Mouse (Mus musculus) limb, embryonic 13.5 days (tissue): Measurements from ENCODE around the gene Spout1. TPM values are rescaled to one million over a fixed set of nuclear protein-coding genes. Genes with fewer than 3 reads are reported as not detected.
A peak's percentile ranks its signal among the peaks of the same experiment; 100 is the strongest.
"Not testable (repeated sequence)": the region's sequence is repeated elsewhere in the genome, so short reads cannot be mapped to it uniquely, and the experiment has no call there.

ENCODE experiments used
- ATAC-seq: fragments of 200-750 bp; cut with Nextera tagmentation; 2 replicates; pipeline ENCODE4 v1.8.0; 2017; ENCODE audit warnings: low read depth, moderate number of reproducible peaks, moderate TSS enrichment; ENCODE audit not compliant: low FRiP score
- H3K27ac ChIP-seq: fragments of 300-500 bp; sonication (generic); 2 replicates; pipeline ENCODE4 v1.5.1; 2015; ENCODE audit warnings: inconsistent platforms, mild to moderate bottlenecking, moderate library complexity
- H3K27me3 ChIP-seq: fragments of 300-500 bp; sonication (generic); 2 replicates; pipeline ENCODE4 v1.6.1; 2015; ENCODE audit warnings: mild to moderate bottlenecking, inconsistent platforms
- H3K36me3 ChIP-seq: fragments of 300-500 bp; sonication (generic); 2 replicates; pipeline ENCODE4 v1.6.1; 2015; ENCODE audit warnings: inconsistent platforms, mild to moderate bottlenecking, moderate library complexity
- H3K4me1 ChIP-seq: fragments of 300-500 bp; sonication (generic); 2 replicates; pipeline ENCODE4 v1.6.1; 2015; ENCODE audit warnings: inconsistent platforms
- H3K4me2 ChIP-seq: fragments of 300-500 bp; sonication (generic); replicated peaks from 2 replicates; pipeline ENCODE4 v1.6.1; 2015; ENCODE audit warnings: inconsistent platforms, mild to moderate bottlenecking, moderate library complexity
- H3K4me3 ChIP-seq: fragments of 300-500 bp; sonication (generic); 2 replicates; pipeline ENCODE4 v1.5.1; 2015; ENCODE audit warnings: moderate library complexity, mild to moderate bottlenecking, inconsistent platforms
- H3K9ac ChIP-seq: fragments of 300-500 bp; sonication (generic); 2 replicates; pipeline ENCODE4 v1.6.1; 2015; ENCODE audit warnings: mild to moderate bottlenecking, inconsistent platforms
- H3K9me3 ChIP-seq: fragments of 300-500 bp; sonication (generic); 2 replicates; pipeline ENCODE4 v1.6.1; 2016; ENCODE audit warnings: inconsistent platforms
- WGBS: fragments of 180-500 bp; shearing (Covaris S2); methylation state at CpG from one replicate; pipeline ENCODE4 v1.1.7; 2015; 5-methylcytosine and 5-hydroxymethylcytosine counted together
- polyA plus RNA-seq: library from polyadenylated mRNA; unstranded; fragments of >200 nt; fragmentation: Nextera tagmentation; extraction: Ambion mirVana; gene quantifications from 2 replicates; pipeline ENCODE4 v1.2.1, GENCODE M21; 2015

The Spout1 gene
- polyA plus RNA-seq, 1 experiment from 2014 or later = 96.7 TPM

- H3K36me3 ChIP-seq = peaks cover 95% of the 10 kb centered on the region
- not testable (repeated sequence) for ATAC-seq
Observed at GRCm38 (mm10) chr2:30140021-30140420, 38.2 kb downstream of the Spout1 start.

DNA sequence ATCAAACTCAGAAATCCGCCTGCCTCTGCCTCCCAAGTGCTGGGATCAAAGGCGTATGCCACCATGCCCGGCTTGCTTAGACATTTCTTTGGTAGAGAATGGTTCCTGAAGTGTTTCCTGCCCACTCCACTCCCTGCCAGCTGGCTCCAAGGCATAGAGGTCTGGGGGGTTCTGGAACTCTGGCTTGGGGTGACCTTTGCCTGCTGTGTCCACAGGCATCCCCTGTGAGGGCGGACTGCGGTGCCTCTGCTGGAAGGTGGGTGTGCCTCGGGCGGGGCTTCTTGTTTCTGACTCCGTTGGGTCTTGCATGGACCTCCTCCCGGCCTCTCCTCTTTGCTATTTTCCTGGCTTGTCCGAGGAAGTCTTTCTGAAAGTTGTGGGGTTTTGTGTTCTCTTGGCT lies 41.8 kb downstream of the Spout1 start:
- 89% methylated on average over 10 of the region's 10 CpGs for WGBS
- no peak for ATAC-seq
- no peak overlapping the region for H3K27ac ChIP-seq
- no peaks in the 10 kb centered on the region for H3K27me3 ChIP-seq
- no peak overlapping the region for H3K4me3 ChIP-seq
- peaks cover 25% of the 10 kb centered on the region for H3K4me1 ChIP-seq
- no peaks in the 10 kb centered on the region for H3K9me3 ChIP-seq
- H3K9ac ChIP-seq = peak overlapping the region; percentile 19; the same call in 1 of the 2 replicates
- H3K36me3 ChIP-seq = peaks cover 63% of the 10 kb centered on the region
- H3K4me2 ChIP-seq = no peak overlapping the region

More at GRCm38 (mm10) chr2:30140021-30140420, 38.2 kb downstream of the Spout1 start:
- not testable (repeated sequence) for H3K4me2 ChIP-seq, H3K9me3 ChIP-seq, H3K27ac ChIP-seq, H3K4me3 ChIP-seq, H3K4me1 ChIP-seq, H3K27me3 ChIP-seq, H3K9ac ChIP-seq
- WGBS = 91% methylated on average over 4 of the region's 4 CpGs

GRCm38 (mm10) chr2:30134928-30135620 lies 43.2 kb downstream of the Spout1 start:
- H3K36me3 ChIP-seq = peaks cover 49% of the 10 kb centered on the region
- peaks cover 25% of the 10 kb centered on the region for H3K4me1 ChIP-seq
- no peaks in the 10 kb centered on the region for H3K9me3 ChIP-seq
- H3K4me2 ChIP-seq = peak overlapping the region; percentile 86
- H3K9ac ChIP-seq = peak overlapping the region; percentile 83
- 75% methylated on average over 10 of the region's 10 CpGs for WGBS
- H3K27me3 ChIP-seq = no peaks in the 10 kb centered on the region
- no peak for ATAC-seq
- H3K27ac ChIP-seq = peak overlapping the region; percentile 55; the same call in 1 of the 2 replicates
- peak overlapping the region; percentile 91 for H3K4me3 ChIP-seq

GRCm38 (mm10) chr2:30134378-30134711 lies 43.9 kb downstream of the Spout1 start:
- Histone ChIP-seq H3K27ac (peak overlapping the region; percentile 74; the same call in 1 of the 2 replicates), H3K4me1 (peaks cover 25% of the 10 kb centered on the region), H3K9ac (peak overlapping the region; percentile 83), H3K27me3 (no peaks in the 10 kb centered on the region), H3K4me2 (peak overlapping the region; percentile 86), H3K9me3 (no peaks in the 10 kb centered on the region), H3K36me3 (peaks cover 44% of the 10 kb centered on the region), H3K4me3 (peak overlapping the region; percentile 91)
- WGBS = 22% methylated on average over 6 of the region's 6 CpGs
- ATAC-seq = no peak

DNA sequence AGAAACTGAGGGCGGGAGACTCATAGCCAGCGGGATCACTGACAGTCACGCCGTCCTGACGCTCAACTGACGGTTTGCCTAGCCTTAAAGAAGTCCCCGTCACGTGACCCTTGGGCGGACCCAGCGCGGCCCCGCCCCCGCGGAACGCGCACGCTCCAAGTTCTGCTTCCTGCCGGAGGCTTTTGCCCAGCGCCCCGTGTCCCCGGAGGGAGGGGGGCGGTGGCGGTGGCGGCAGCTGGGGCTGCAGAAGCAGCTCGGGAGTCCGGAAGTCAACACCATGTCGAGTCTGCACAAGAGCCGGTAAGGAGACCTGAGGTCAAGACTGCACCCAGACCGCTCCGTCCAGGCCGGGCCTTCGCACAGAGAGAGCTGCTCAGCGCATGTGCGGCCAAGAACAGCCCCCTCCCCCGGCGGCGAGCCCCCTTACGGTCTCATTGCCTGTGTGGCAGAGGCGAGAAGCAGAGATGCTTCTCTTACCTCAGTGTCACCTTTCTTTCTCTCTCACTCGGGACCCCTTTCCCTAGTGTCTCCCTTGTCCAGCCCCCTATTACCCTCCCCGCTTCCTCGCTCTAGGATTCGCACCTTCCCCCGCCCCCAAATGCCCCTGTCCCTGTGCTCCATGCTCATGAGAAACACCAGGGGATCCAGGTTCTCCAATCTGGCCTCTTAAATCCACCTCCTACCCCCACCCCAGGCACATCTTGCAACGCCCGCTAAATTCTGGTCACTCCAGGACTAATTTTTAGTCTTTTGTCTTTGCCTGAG lies 44.5 kb downstream of the Spout1 start, which contains the start of gene Tbc1d13:
Tbc1d13 (plus strand) TSS at position 134 of the 765 bp plus-strand sequence.
- H3K9ac ChIP-seq = peak within 1 kb of the TSS; percentile 83
- peak within 1 kb of the TSS; percentile 91 for H3K4me3 ChIP-seq
- peaks cover 25% of the 10 kb centered on the region for H3K4me1 ChIP-seq
- peak within 1 kb of the TSS; percentile 74 for H3K27ac ChIP-seq
- whole genome bisulfite sequencing = under 1% methylated on average over 45 of the region's 46 CpGs
- H3K4me2 ChIP-seq = peak within 1 kb of the TSS; percentile 86
- peak; percentile 95 for ATAC-seq
- peaks cover 40% of the 10 kb centered on the region for H3K36me3 ChIP-seq
- H3K9me3 ChIP-seq = no peaks in the 10 kb centered on the region
- H3K27me3 ChIP-seq = no peaks in the 10 kb centered on the region

DNA sequence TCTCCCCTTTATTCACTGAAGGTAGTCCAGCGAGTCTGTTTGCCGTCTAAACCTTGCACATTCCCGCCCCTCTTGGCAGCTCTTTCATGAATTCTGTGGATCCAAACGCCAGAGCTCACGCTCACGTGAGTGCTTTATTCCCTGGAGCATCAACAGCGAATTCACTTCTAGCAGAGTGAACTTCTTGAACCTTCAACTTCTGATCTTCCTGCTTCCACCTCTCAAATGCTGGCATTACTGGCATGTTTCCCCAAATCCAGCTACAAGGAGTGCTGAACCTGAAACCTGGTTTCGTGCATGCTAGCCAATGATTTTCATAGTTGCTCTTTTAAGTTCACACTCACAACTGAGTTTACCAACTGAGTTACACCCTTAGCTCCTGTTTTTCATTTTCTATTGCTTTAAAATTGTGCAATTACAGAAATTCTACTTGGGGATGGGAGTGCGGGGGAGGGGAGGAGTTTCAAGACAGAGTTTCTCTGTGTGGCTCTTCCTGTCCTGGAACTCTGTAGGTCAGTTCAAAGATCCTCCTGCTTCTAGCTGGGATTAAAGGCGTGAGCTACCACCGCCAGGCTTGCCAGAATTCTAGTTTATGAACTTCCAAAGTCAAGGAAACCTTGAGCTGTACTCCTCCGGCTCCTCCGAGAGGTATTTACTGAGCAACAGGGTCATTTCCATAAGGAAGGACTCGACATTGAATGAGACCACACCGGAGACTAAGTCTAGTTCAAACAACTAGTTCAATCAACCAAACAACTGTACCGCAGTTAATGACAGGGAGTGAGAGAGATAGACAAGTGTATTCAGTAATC lies 45.3 kb downstream of the Spout1 start:
- Histone ChIP-seq H3K4me2 (peak overlapping the region; percentile 86), H3K4me3 (peak overlapping the region; percentile 91), H3K9ac (peak overlapping the region; percentile 83), H3K4me1 (peaks cover 25% of the 10 kb centered on the region), H3K27me3 (no peaks in the 10 kb centered on the region), H3K27ac (peak overlapping the region; percentile 74), H3K36me3 (peaks cover 33% of the 10 kb centered on the region), H3K9me3 (no peaks in the 10 kb centered on the region)
- no peak for ATAC-seq
- 22% methylated on average over 16 of the region's 16 CpGs for WGBS

- H3K9me3 ChIP-seq, H3K4me2 ChIP-seq, H3K4me3 ChIP-seq, ATAC-seq, H3K27ac ChIP-seq, H3K27me3 ChIP-seq, H3K9ac ChIP-seq: not testable (repeated sequence)
- WGBS = 54% methylated on average over 5 of the region's 5 CpGs
- Histone ChIP-seq H3K4me1 (peaks cover 25% of the 10 kb centered on the region), H3K36me3 (peaks cover 15% of the 10 kb centered on the region)
Observed at GRCm38 (mm10) chr2:30131240-30131639, 47.0 kb downstream of the Spout1 start.

DNA sequence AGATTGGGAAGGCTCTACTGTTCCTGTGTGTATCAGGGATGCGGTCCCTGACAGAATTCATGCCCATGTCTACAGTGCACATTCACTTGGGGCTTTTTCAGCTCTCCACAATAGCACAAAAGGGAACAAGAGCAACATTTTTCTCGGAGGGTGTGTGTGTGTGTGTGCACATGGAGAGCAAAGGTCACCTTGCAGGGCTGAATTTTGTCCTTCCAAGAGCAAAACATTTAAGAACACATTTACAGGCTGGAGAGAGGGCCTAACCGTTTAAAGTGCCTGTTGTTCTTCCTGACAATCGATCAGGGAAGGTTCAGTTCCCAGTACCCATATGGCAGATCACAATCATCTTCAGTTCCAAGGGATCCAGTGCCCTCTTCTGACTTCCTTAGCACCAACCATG lies 48.1 kb downstream of the Spout1 start:
- Histone ChIP-seq H3K4me2 (no peak overlapping the region), H3K36me3 (peaks cover 4% of the 10 kb centered on the region; the same call in 1 of the 2 replicates), H3K9ac (no peak overlapping the region), H3K9me3 (no peaks in the 10 kb centered on the region), H3K4me3 (no peak overlapping the region), H3K27ac (no peak overlapping the region), H3K4me1 (peaks cover 20% of the 10 kb centered on the region), H3K27me3 (no peaks in the 10 kb centered on the region)
- no peak for ATAC-seq
- 82% methylated on average over 4 of the region's 4 CpGs for WGBS

- Histone ChIP-seq H3K27ac (no peak overlapping the region), H3K4me3 (no peak overlapping the region), H3K27me3 (no peaks in the 10 kb centered on the region), H3K4me2 (no peak overlapping the region), H3K9ac (no peak overlapping the region), H3K9me3 (no peaks in the 10 kb centered on the region), H3K4me1 (peaks cover 14% of the 10 kb centered on the region), H3K36me3 (no peaks in the 10 kb centered on the region)
- 29% methylated on average over 2 of the region's 2 CpGs for WGBS
- ATAC-seq = no peak
Observed at GRCm38 (mm10) chr2:30128789-30129188, 49.5 kb downstream of the Spout1 start.

- Histone ChIP-seq H3K9me3 (no peaks in the 10 kb centered on the region), H3K27ac (peak within 1 kb of the TSS; percentile 89), H3K4me2 (peak within 1 kb of the TSS; percentile 90), H3K4me1 (peaks cover 20% of the 10 kb centered on the region), H3K27me3 (no peaks in the 10 kb centered on the region), H3K9ac (peak within 1 kb of the TSS; percentile 76), H3K4me3 (peak within 1 kb of the TSS; percentile 85), H3K36me3 (peaks cover 9% of the 10 kb centered on the region)
- WGBS = 10% methylated on average over 31 of the region's 31 CpGs
- peak; percentile 98 for ATAC-seq
Observed at GRCm38 (mm10) chr2:30124472-30125274, 53.6 kb downstream of the Spout1 start, which contains the start of gene Zer1. Zer1 (minus strand) TSS chr2:30124585.
